Mouse (Mus musculus): ENCODE data around the gene Gm29427.

Gene Gm29427

DNA sequence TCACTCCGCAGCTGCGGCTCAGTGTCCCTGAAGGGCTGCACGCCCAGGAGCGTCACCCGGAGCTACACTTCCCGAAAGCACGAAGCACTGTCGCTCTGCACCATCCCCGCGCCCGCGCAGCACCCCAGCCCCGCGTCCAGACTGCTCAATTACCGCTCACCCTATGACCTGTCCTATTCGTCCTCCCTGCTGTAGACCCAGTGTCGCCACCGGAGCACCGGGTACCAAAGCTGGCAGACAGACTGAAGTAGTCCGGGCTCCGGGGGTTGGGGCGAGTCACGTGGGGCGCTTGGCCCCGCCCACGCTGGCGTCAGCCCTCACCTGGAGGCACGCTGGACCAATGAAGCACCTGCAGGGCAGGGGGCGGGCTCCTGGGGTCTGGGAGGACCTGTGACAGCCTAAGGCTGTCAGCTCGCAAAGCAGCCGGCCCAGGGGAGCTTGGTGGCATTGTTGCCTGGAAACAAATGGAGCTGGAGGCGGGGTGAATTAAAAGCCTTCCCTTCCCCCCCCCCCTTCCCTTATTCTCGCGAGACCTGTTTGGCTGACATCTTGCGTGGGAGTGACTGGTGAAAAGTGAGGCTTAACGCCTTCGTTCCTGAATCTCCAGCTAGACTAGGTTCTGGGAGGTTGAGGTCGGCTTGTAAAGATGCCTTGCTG lies at the start of gene Gm29427:
Gm29427 (minus strand) TSS at position 239 of the 657 bp plus-strand sequence.
- peak; percentile 96 for DNase-seq

DNA sequence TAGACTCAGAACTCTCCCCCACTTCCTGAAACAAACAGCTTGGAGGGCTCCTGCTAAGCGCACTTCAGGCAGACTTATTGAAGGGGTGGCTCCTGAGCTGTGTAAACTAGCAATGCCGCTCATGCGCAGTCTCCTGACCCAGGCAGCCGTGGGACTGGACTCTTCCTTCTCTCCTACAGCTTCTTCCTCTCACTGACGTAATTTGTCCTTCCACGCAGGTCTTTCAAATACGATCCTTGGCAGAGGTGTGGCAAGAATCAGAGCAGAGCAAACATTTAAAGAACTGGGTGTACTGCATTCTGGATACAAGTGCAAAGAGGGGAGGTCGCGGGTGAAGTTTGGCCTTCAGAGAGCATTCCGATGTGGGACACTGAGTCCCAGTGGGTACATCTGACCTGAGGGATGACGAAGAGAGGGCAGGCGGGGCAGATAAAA lies 48.4 kb upstream of the Gm29427 start:
- DNase-seq, result no peak

GRCm38 (mm10) chr1:130762045-130762760 lies 46.6 kb upstream of the Gm29427 start:
- no peak for DNase-seq

GRCm38 (mm10) chr1:130761597-130761996 lies 46.0 kb upstream of the Gm29427 start:
- no peak for DNase-seq

- DNase-seq, result no peak
Measured at GRCm38 (mm10) chr1:130759689-130760088, 44.1 kb upstream of the Gm29427 start.

GRCm38 (mm10) chr1:130746819-130747218 lies 31.2 kb upstream of the Gm29427 start:
- no peak for DNase-seq

GRCm38 (mm10) chr1:130745591-130745990 lies 30.0 kb upstream of the Gm29427 start:
- no peak for DNase-seq

- no peak for DNase-seq
Measured at GRCm38 (mm10) chr1:130744961-130745360, 29.4 kb upstream of the Gm29427 start.

GRCm38 (mm10) chr1:130744217-130744616 lies 28.6 kb upstream of the Gm29427 start:
- no peak for DNase-seq

DNA sequence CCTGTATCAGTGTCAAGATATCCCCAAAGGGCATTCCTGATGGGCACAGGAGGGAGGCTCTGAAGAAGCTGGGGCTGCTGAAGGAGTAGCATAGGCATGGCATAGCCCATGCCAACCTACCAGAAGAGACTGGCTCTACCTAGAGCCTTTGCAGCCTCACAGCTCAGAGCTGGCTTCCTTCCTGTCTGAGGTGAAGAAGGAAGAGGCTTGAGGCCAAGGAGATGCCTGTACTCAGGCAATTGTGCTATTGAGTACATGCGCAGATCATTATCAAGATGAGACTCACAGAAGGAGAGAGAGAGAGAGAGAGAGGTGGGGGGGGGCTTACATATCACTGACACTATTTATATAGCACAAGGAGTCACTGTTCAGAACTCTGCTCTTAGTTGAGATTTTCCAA lies 28.2 kb upstream of the Gm29427 start:
- DNase-seq, result no peak

DNA sequence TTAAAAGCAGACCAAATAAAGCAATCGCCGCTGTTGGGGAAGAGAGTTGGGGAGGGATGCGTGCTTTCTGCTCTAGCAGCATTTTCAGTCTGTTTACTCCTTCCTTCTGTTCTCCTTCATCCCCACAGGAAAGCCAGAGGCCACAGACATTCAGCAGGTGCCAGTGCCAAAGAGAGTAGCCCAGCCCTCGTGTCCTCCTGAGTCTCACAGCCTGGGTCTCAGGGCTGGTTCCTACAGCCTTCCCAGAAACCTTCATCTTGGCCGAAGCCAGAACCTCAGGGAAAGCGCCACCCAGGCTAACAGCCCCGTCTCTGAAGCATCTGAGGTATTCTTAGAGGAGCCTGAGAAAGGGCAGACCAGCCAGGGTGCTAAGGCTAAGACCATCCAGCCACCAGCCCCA lies 26.6 kb upstream of the Gm29427 start:
- DNase-seq, result no peak

DNA sequence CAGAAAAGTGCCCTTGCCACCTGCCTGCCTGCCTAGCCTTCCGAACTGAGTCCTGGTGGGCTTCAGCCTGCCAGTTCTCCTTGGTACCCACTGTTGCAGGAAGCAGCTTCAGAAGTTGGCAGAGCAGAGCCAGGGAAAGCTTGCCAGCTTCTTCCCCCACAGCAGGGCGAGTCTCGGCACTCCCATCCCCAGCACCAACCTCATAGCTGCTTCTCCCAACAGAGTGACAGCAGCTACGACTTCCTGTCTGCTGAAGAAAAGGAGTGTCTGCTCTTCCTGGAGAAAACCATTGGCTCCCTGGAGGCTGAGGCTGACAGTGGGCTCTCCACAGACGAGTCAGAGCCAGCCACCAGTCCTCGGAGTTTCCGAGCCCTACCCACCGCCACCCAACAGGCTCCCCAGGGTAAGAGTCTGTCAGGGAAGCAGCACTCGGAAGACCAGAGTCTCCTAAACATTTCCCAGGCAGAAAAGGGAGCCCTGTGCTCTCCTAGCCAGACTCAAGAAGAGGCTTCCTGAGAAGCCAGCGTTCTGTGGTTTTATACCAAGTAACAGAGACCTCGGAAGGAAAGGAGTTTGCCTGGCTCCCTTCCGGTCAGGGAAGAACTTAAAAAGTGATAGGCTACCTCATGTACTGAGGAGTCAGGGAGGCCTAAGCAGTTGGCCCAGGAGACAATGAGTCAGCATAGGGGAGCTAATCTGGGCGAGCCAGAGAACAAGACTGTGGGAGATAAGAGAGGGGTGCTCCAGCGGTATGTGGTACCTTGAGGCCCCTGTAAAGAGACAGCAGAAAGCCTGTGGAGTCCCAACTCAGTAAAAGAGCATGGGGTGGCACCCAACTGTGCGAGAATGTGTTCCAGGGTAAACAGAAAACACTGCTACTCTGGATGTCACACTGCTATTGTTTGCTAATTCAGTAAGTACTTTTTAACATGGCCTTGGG lies 25.5 kb upstream of the Gm29427 start:
- no peak for DNase-seq

DNA sequence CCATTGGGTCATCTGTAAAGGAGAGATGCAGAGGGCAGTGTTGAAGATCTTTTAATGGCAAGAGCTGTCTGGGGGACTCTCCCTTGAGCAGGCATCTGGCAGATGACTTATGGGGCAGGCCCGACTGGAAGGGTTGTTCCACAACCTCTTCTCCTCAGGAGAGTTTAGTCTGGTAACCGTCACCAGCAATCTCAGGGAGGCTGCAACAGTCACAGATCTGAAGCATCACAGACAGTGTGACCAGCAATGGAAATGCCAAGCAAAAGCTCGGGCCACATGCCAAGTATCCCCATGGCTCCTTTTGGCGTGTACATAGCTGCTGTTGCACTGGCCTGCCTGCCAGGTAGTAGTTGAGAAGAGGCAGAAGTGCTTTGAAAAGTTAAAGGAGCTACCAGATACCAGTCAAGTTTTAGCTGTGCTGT lies 24.6 kb upstream of the Gm29427 start:
- DNase-seq, result no peak

- DNase-seq, result no peak
Measured at GRCm38 (mm10) chr1:130739636-130740035, 24.0 kb upstream of the Gm29427 start.

DNA sequence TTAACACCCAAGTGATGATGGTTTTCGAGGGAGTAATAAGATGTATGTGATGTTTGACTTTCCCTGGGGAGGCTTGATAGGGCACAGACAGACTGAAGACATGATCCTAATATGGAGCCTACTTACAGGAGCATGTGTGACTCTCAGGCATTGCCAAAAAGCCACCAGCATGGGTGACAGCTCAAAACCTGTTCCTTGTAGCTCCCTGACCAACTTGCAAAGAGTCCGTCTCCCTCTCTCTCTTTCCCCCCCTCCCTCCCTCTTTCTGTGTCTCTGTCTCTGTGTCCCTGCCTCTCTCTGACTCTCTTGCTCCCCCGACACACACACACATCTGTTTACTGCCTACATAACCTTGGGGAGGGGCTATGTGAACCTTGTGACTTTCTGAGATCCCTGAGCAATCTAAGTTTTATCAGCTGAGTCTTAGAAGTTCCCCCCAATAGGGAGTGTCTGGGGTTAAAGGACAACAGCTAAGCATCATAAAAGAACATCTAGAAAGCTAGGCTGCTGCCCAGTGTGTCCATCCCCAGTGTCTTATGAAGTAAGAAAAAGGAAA lies 23.0 kb upstream of the Gm29427 start:
- DNase-seq, result no peak

- DNase-seq, result no peak
Measured at GRCm38 (mm10) chr1:130737916-130738315, 22.3 kb upstream of the Gm29427 start.

- no peak for DNase-seq
Measured at GRCm38 (mm10) chr1:130737411-130737881, 21.8 kb upstream of the Gm29427 start.

DNA sequence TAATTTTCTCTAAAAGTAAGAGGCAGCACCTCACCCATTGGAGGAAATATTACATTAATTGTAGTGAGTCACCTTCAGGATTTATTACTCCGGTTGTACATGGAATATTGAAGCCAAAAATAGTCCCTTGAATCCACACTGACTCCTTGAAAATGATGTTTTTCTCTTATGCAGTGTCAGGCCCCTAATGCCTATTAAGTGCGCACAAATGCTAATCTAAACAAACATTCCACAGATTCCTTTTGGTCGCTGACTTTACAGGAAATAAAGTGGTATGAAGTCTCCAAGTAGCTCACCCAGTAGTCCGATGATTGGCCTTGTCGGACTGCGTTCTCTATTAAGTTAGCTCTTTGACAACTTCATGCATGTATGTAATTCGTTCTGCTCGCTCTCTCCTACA lies 19.3 kb upstream of the Gm29427 start:
- DNase-seq, result no peak

GRCm38 (mm10) chr1:130734452-130734851 lies 18.9 kb upstream of the Gm29427 start:
- no peak for DNase-seq

- DNase-seq, result peak; percentile 66
Measured at GRCm38 (mm10) chr1:130733671-130734070, 18.1 kb upstream of the Gm29427 start.

DNA sequence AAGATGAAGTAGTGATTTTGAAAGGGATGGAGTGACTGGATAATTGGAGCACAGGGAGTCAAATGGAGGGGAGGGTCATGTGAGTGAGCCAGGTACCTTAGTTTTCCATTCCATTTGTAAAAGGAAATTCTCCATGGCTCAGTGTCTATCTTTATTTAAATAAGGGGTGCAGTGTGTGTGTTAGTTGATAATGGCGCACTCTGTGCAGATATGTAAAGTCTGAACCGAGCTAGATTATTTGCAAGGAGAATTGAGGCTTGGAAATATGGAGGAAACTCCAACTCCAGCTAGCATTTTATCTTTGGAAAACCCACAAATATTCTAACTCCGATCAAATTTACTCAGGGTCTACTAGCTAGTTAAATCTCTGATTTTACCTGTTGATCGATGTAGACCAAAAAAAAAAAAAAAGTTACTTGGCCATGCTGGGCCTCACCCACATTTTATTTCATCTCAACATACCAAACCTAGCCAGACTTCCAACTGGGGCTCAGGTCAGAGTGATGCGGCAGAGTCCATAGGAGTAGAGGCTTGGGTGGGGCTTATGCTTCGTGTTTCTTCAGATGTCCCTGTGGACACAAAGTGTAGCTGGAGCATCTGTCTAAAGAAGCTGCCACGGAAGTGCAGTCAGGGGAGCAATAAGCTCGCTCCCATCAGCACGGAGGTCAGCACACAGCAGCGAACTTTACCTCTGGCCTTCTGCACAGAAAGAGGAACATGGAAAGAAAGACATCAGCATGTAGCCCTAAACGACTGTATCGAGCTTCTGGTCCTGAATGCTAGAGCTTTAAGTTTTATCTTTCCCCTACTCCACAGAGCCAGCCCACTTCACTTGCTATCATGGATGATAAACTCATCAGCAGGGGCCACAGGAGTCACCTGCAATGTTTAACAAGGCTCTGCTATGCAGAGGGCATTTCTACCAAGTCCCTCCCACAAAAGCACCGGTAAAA lies 17.4 kb upstream of the Gm29427 start:
- DNase-seq, result no peak
